In the genomic region with DNA sequence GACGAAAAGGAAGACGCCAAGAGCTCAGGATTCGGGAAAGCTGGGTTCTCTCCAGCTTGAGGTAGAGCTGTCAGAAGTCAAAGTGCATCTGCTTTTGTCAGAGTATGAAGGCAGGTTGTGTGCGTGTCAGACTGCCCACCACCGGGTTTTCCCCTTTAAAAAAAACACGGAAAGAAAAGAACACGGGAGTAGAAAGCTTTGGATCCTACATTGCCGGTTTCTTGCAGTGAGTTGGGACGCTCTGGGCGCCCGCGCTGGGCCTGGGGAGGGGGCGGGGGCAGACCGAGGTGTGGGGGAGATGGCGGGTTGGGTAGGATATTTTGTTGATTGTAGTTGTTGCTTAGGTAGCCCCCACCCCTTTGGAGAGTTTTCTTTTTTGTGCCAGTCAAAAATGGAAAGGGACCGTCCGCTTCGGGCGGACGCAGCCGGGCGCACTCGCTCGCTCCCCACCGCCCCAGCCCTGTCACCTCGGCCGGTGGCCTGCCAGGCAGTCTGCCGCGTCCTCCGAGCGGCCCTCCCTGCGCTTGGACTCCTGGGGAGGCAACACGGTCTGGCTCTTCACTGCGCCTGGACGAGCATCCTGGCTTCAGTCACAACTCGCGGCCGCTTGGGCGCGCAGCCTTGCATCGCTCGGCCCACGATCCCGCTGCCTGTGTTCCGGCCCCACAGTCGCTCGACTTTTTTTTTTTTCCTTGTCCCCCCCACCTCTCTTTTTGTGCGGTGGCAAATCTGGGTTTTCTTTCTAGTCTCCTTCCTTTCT, we compare ENCODE assay signal across 8 mouse cellular contexts. TPM values are rescaled to one million over a fixed set of nuclear protein-coding genes. Genes with fewer than 3 reads are reported as not detected.
DNase-seq lines count a peak whose midpoint lies in the region; ATAC-seq and TF ChIP-seq lines count a peak whose summit lies in the region.

No protein-coding gene starts in this region.

- DNase-seq in heart, adult 8-10 months (ENCODE audit: low spot score): no peak
- peak; percentile 74 to 77 for DNase-seq in cerebellum, adult 18-20 months
- no peak for DNase-seq in heart, postnatal 0 days (ENCODE audit: low spot score)
- DNase-seq in stomach, postnatal 0 days (ENCODE audit: low spot score): no peak
- DNase-seq in ovary, postnatal 10 days (ENCODE audit: low spot score): no peak
- no peak for DNase-seq in right cerebral cortex, adult 2 months (ENCODE audit: low spot score in 2 of 2)

- no peak for TF ChIP-seq EP300 in heart, postnatal 0 days (IDR thresholded peaks at IDR 0.05; ENCODE audit: low read depth)
- no peak for TF ChIP-seq EP300 in stomach, postnatal 0 days (optimal IDR thresholded peaks at IDR 0.05)

- H3K4me3 ChIP-seq in heart, embryonic 12.5 days: peak overlapping the region; percentile 57
- H3K4me3 ChIP-seq in heart, postnatal 0 days (ENCODE audit: low read depth, low read length): peak overlapping the region; percentile 54
- peak overlapping the region; percentile 45 for H3K4me3 ChIP-seq in limb, embryonic 15.5 days
- peak overlapping the region; percentile 35 for H3K4me3 ChIP-seq in stomach, postnatal 0 days (ENCODE audit: low read depth, low read length)

- H3K4me1 ChIP-seq in heart, embryonic 12.5 days (replicated peaks): peaks cover 50% of the 10 kb centered on the region
- 0 out of 2 replicates have a peak, but pooled peaks cover 8% of the 10 kb centered on the region for H3K4me1 ChIP-seq in heart, postnatal 0 days (ENCODE audit: control insufficient read depth, insufficient read depth)
- H3K4me1 ChIP-seq in limb, embryonic 15.5 days: peaks cover 43% of the 10 kb centered on the region
- H3K4me1 ChIP-seq in stomach, postnatal 0 days (replicated peaks; ENCODE audit: control insufficient read depth, insufficient read depth): peaks cover 3% of the 10 kb centered on the region; the same call in 1 of the 2 replicates

- 0 out of 2 replicates have a peak, but pooled peaks have one; percentile 39 for ATAC-seq in heart, embryonic 12.5 days (ENCODE audit: insufficient number of reproducible peaks, low FRiP score)
- no peak for ATAC-seq in heart, postnatal 0 days (ENCODE audit: insufficient read depth, low read depth)
- ATAC-seq in limb, embryonic 15.5 days (ENCODE audit: insufficient number of reproducible peaks, low FRiP score, low TSS enrichment, low read depth): no peak
- no peak for ATAC-seq in stomach, postnatal 0 days (ENCODE audit: low FRiP score, low TSS enrichment)

- no peaks in the 10 kb centered on the region for H3K36me3 ChIP-seq in heart, embryonic 12.5 days
- H3K36me3 ChIP-seq in heart, postnatal 0 days (replicated peaks; ENCODE audit: control insufficient read depth, insufficient read depth, low read length): no peaks in the 10 kb centered on the region
- no peaks in the 10 kb centered on the region for H3K36me3 ChIP-seq in limb, embryonic 15.5 days
- no peaks in the 10 kb centered on the region for H3K36me3 ChIP-seq in stomach, postnatal 0 days (ENCODE audit: control insufficient read depth, insufficient read depth, low read length)

- peaks cover 100% of the 10 kb centered on the region for H3K27me3 ChIP-seq in heart, embryonic 12.5 days (replicated peaks)
- H3K27me3 ChIP-seq in heart, postnatal 0 days (ENCODE audit: control insufficient read depth, insufficient read depth, low read length): peaks cover 99% of the 10 kb centered on the region
- peaks cover 99% of the 10 kb centered on the region for H3K27me3 ChIP-seq in limb, embryonic 15.5 days
- peaks cover 38% of the 10 kb centered on the region; the same call in 1 of the 2 replicates for H3K27me3 ChIP-seq in stomach, postnatal 0 days (ENCODE audit: control insufficient read depth, insufficient read depth, low read length)

- no peaks in the 10 kb centered on the region for H3K9me3 ChIP-seq in heart, embryonic 12.5 days (replicated peaks)
- no peaks in the 10 kb centered on the region for H3K9me3 ChIP-seq in heart, postnatal 0 days (replicated peaks; ENCODE audit: control insufficient read depth, low read length)
- no peaks in the 10 kb centered on the region for H3K9me3 ChIP-seq in limb, embryonic 15.5 days
- no peaks in the 10 kb centered on the region for H3K9me3 ChIP-seq in stomach, postnatal 0 days (ENCODE audit: control insufficient read depth, low read length)

- no peak overlapping the region for H3K27ac ChIP-seq in heart, embryonic 12.5 days (ENCODE audit: poor library complexity, severe bottlenecking)
- H3K27ac ChIP-seq in heart, postnatal 0 days (ENCODE audit: low read depth): no peak overlapping the region
- H3K27ac ChIP-seq in limb, embryonic 15.5 days: no peak overlapping the region
- H3K27ac ChIP-seq in stomach, postnatal 0 days (replicated peaks): no peak overlapping the region

- WGBS in heart, embryonic 12.5 days: under 1% methylated on average over 48 of the region's 48 CpGs
- under 1% methylated on average over 48 of the region's 48 CpGs for WGBS in heart, postnatal 0 days
- under 1% methylated on average over 45 of the region's 48 CpGs for WGBS in limb, embryonic 15.5 days
- WGBS in stomach, postnatal 0 days: 1% methylated on average over 47 of the region's 48 CpGs

- H3K4me2 ChIP-seq in heart, embryonic 12.5 days: peak overlapping the region; percentile 86
- peak overlapping the region; percentile 68 for H3K4me2 ChIP-seq in heart, postnatal 0 days (ENCODE audit: low read depth, low read length)
- H3K4me2 ChIP-seq in limb, embryonic 15.5 days: peak overlapping the region; percentile 78
- H3K4me2 ChIP-seq in stomach, postnatal 0 days (replicated peaks; ENCODE audit: low read depth): peak overlapping the region; percentile 44

- H3K9ac ChIP-seq in heart, embryonic 12.5 days: no peak overlapping the region
- no peak overlapping the region for H3K9ac ChIP-seq in heart, postnatal 0 days (replicated peaks; ENCODE audit: low read depth, low read length)
- no peak overlapping the region for H3K9ac ChIP-seq in limb, embryonic 15.5 days
- no peak overlapping the region for H3K9ac ChIP-seq in stomach, postnatal 0 days (ENCODE audit: low read length)

- no peak for TF ChIP-seq CTCF in heart, postnatal 0 days (IDR thresholded peaks at IDR 0.05; ENCODE audit: low read depth)
- no peak for TF ChIP-seq CTCF in stomach, postnatal 0 days (IDR thresholded peaks at IDR 0.05; ENCODE audit: low read depth)

RNA-seq across cellular contexts. Expression of a gene that starts 0.6 kb away (rescaled TPM):
- polyA plus RNA-seq in heart, embryonic 12.5 days (2016; fragmentation: Nextera tagmentation; extraction: Ambion mirVana): 0.05 TPM in 2 replicates
- not detected for total RNA-seq in heart, adult 8-10 months (2022)
- total RNA-seq in heart, postnatal 0 days (2014; rRNA removed; ENCODE audit: low replicate concordance): not detected in 2 replicates
- polyA plus RNA-seq in heart, postnatal 0 days (2015; fragmentation: Nextera tagmentation; extraction: Ambion mirVana): not detected in 2 replicates
- 0.09 TPM in 1 of 2 replicates, not detected in the other for polyA plus RNA-seq in limb, embryonic 15.5 days (2015; fragmentation: Nextera tagmentation; extraction: Ambion mirVana)
- polyA plus RNA-seq in stomach, postnatal 0 days (2015; fragmentation: Nextera tagmentation; extraction: Ambion mirVana): not detected in 2 replicates

RNA-seq across cellular contexts. Expression of a gene that starts 11.4 kb away (rescaled TPM):
- polyA plus RNA-seq in heart, embryonic 12.5 days (2016; fragmentation: Nextera tagmentation; extraction: Ambion mirVana): 28.6 and 29.4 TPM in 2 replicates
- total RNA-seq in heart, adult 8-10 months (2022): 10 to 100 TPM; 12.9 to 14.3 (median 13.1) TPM
- 7.1 and 21.9 TPM in 2 replicates for total RNA-seq in heart, postnatal 0 days (2014; rRNA removed; ENCODE audit: low replicate concordance)
- 15.9 and 16.3 TPM in 2 replicates for polyA plus RNA-seq in heart, postnatal 0 days (2015; fragmentation: Nextera tagmentation; extraction: Ambion mirVana)
- polyA plus RNA-seq in limb, embryonic 15.5 days (2015; fragmentation: Nextera tagmentation; extraction: Ambion mirVana): 49.4 and 51.5 TPM in 2 replicates
- polyA plus RNA-seq in stomach, postnatal 0 days (2015; fragmentation: Nextera tagmentation; extraction: Ambion mirVana): 24.3 and 24.8 TPM in 2 replicates

Comparison
In these comparisons a context has a peak if more than half of its experiments do, and no peak if none do; other contexts are left out.
1. DNase-seq: peak in cerebellum, adult 18-20 months (2 of 2); none in heart, adult 8-10 months (single experiment), heart, postnatal 0 days (single experiment), stomach, postnatal 0 days (single experiment), ovary, postnatal 10 days (single experiment) and right cerebral cortex, adult 2 months (0 of 2).
2. Peak in every context shown above with its lines, with median percentiles within 50 percentile points of each other: H3K4me2 ChIP-seq and H3K4me3 ChIP-seq.